Mouse (Mus musculus) T-helper 17 cell (primary cell): ENCODE data around the gene Vash1.

Experiments used
- in situ Hi-C, 2 experiments: fragments of 300-600 bp; cut with MboI, MseI; formaldehyde crosslinking; loops; 1 replicate in 1 of 2; 2 replicates in 1 of 2; pipeline ENCODE4 v1.15.1; 2025; ENCODE audit warnings: high pct_unique_total_duplicates in 2 of 2

The Vash1 gene

GRCm38 (mm10) chr12:86678591-86679545, at the start of gene Vash1:
Vash1 (plus strand) TSS chr12:86678700.
- in situ Hi-C loops: no loop called here

DNA sequence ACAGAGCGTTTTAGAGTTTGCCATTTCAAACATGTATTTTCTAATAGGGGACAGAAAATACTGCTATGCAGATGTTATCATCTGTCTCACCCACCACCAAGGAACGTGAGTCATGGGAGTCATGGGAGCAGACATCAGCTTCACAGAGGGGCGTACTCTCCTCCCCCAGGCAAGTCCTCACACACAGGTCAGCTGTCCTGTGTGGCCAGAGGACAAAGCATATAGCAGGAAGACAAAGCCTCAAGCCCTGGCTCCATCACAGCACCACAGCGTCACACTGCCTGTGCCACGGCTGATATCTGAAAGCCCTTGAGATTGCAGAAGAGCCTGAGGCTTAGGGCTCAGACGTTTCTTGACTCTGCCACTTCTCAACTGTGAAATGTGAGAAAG, 49.7 kb upstream of the Vash1 start:
- in situ Hi-C loops: no loop called here

DNA sequence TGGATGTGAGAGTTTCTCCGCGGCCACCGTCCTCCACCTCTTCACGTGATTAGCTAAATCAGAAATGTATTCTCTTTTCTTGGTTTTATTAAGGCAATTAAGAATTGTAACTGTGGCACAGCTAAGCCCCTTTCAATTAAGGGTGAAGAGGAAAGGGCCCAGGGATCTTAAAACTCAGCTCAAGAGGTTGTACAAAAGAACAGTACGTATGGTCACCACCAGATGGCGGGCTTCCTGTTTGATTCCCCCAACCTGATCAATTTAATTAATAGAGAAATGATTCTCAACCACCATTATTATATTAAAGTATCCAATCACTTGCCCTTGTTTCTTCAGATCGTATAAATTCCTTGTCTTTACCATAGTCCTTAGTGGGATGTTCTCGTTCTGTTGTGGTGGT, 36.7 kb upstream of the Vash1 start:
- in situ Hi-C loops: no loop called here

GRCm38 (mm10) chr12:86644512-86645273, 33.8 kb upstream of the Vash1 start:
- in situ Hi-C loops: no loop called here

- in situ Hi-C loops: no loop called here
Observed at GRCm38 (mm10) chr12:86645494-86645893, 33.0 kb upstream of the Vash1 start.

- in situ Hi-C loops: no loop called here
Observed at GRCm38 (mm10) chr12:86646831-86647230, 31.7 kb upstream of the Vash1 start.

DNA sequence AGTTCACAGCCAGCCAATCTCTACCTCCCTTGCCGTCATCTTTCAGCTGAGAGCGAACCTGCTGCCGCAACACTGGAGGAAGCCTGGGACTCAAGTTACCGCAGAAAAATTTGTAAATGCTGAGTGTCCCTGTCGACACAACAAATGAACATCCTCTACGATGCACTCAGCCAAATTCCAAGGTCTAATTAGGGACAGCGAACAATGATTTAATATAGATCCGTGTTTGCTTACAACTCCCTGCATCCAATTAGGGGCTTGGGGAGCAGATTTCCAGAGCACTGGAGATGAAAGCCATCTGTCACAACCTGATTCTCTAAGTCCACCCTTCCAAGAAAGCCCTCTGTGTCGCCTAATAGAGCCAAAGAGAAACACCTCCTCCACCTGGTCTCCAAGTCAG, 31.2 kb upstream of the Vash1 start:
- in situ Hi-C loops: no loop called here

- in situ Hi-C loops: no loop called here
Observed at GRCm38 (mm10) chr12:86647736-86648135, 30.8 kb upstream of the Vash1 start.

GRCm38 (mm10) chr12:86648489-86648888, 30.0 kb upstream of the Vash1 start:
- in situ Hi-C loops: no loop called here

DNA sequence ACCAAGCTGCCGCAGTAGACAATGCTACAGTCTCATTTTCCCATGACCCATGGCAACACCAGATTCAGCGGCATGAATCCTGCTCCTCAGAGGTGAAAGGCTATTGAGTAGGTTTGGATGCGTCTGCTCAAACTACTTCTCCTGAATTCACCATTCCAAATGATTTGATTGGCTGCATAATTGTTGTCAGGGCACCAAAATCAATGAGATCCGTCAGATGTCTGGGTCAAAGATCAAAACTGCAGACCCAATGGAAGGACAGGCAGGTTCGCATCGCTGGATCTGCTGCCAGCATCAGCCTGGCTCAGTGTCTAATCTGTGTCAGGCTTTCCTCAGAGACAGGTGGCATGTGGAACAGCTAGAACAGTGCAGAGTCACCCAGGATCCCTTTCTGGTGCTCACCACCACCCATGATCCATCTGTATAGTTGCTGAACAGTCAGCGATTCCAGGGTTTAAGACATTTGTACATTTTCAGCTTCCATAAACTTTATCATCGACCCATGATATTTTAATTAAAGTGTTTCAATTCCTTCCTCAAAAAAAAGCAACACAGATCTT, 27.1 kb upstream of the Vash1 start:
- in situ Hi-C loops: no loop called here

GRCm38 (mm10) chr12:86652570-86653041, 25.9 kb upstream of the Vash1 start:
- in situ Hi-C loops: no loop called here

GRCm38 (mm10) chr12:86659447-86659968, 19.0 kb upstream of the Vash1 start:
- in situ Hi-C loops: no loop called here

- in situ Hi-C loops: no loop called here
Observed at GRCm38 (mm10) chr12:86660466-86660865, 18.0 kb upstream of the Vash1 start.

DNA sequence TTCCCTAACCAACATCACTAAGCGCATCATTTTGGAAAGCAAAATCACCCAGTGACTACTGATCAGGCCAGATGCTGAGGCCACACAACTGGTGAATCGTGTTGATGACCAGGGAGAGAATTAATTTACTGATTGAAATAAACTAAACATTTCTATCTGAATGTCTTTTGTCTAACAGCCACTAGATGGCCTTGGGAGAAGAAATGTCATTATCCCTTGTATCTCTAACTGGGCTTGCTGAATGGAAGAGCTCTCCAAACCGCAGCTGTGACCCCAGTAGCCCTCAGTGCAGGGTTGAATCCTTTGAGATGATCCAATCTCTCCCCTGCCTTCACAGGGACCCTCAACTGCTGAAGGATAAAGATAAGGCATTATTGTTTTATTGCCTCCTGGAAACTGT, 12.8 kb upstream of the Vash1 start:
- in situ Hi-C loops: no loop called here

DNA sequence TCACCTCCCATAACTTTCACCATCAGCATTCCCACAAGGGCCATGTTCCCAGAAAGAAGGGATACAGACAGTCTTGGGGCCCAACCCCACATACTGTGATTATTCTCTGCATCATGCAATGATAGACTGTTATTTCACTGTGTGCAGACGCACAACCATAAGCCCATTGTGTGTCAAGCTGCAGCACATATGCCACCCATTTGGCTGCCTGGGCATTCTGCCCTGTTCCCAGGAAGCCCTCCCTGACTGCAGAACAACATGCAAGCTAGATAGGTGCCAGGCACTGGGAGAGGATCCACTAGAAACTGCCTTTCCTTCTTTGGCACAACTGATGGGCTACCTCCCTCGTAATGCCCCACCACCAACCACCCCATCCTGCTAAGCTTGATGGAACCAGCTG, 10.1 kb upstream of the Vash1 start:
- in situ Hi-C loops: no loop called here

GRCm38 (mm10) chr12:86672105-86672504, 6.4 kb upstream of the Vash1 start:
- in situ Hi-C loops: no loop called here

GRCm38 (mm10) chr12:86672507-86672906, 6.0 kb upstream of the Vash1 start:
- in situ Hi-C loops: no loop called here

DNA sequence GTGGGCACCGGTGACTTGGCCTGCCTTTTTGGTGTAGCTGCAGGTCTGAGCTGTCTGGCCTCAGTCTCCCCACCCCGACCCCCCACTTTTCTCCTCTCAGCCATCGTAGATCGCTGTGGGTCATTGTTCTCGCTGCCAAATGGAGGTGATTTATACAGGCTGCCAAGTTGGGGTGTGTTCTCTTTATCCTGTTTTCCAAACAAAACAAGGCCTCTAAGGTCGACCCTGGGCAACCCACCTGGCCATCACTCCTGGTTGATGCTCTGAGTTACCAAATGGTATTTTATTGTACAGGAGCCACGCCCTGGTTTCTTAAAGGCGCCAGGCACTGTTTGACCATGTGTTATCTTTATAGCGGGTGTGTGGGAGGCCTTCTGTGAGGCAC, 1.0 kb downstream of the Vash1 start:
- in situ Hi-C loops: no loop called here

GRCm38 (mm10) chr12:86679991-86680491, 1.5 kb downstream of the Vash1 start:
- in situ Hi-C loops: no loop called here

DNA sequence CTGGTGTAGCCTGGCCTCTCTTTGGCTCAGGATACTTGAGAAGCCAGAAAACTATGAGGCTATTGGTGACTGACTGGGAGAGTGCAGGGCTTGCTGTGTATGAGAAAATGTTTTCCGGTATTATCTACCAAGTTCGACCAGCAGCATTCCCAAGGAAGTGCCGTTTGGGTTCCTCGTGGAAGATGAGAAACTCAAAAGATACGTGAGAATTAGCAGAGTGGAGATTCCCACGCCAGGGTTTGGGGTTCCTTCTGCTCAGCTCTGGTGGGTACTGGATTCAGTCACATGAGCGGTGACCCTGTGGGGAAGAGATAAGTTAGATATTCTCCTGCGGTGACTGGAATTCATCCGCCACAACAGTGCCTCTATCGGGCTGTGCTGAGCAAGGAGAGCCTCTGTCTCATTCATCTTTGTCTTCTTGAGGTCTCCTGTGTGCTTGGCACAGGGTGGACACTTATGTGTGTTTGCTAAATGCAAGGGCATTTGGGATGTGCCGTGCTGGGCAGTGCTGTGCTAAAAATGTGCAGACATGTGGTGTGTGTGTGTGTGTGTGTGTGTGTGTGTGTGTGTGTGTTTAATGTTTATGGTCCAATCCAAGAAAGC, 2.2 kb downstream of the Vash1 start:
- in situ Hi-C loops: no loop called here

DNA sequence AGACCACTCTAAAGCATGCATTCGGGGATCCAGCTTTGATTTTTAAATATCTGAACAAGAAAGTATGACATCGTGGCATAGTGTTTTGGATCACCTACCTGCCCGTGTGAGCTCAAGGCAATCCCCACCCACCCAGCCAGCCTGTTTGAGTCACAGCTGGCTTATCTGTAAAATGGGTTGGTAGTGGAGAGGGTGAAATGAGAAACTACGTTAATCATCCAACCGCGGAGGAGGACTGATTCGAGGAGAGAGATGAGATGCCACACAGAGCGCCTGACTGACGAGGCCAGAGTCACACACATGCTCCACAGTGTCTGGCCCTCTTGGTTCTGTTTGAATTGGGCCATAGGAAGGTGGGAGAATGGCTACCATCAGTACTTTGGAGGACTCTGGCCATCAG, 3.1 kb downstream of the Vash1 start:
- in situ Hi-C loops: no loop called here
